Mouse (Mus musculus) spleen, postnatal 4 days (tissue): ENCODE results near the gene Pramel4.
"Not testable (repeated sequence)": the region's sequence is repeated elsewhere in the genome, so short reads cannot be mapped to it uniquely, and the experiment has no call there.

ENCODE experiments used
- DNase-seq, 2 experiments: peaks; one replicate each; pipeline ENCODE4 v3.0.0; 2022; ENCODE audit warnings: low spot score in 2 of 2

Pramel4 gene

GRCm38 (mm10) chr4:144058826-144059225 is at the start of gene Pramel4:
TSS of gene Pramel4 (plus strand) at chr4:144059126.
- DNase-seq, result not testable (repeated sequence)

- not testable (repeated sequence) for DNase-seq
Observed at GRCm38 (mm10) chr4:144106174-144106573, 47.2 kb downstream of the Pramel4 start, which contains the start of gene Gm13102. TSS of gene Gm13102 (plus strand) at chr4:144106474.
